16 mouse cellular contexts compared by ENCODE assay signal in the genomic region with DNA sequence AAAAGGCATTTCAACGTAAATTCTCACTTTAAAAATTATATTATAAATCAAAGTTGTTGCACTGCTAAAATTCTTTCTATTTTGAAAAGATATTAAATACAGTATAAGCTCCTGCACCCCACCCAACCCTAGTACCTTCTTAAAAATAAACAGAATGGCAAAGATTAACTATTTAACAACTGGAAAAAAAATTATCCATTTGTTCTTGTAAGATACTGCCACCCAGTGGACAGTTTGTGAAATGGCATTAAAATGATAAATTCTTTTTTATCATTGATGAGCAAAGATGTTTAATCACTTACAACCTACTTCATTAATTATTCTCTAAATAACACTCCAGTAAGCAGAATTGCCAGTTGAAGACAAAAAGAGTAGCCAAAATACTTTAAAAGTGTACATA.
DNase-seq lines count a peak whose midpoint lies in the region; ATAC-seq and TF ChIP-seq lines count a peak whose summit lies in the region.
"Had no signal": no experiment of that assay in that cellular context is flagged by ENCODE, and none has a peak within 500 bp of the region (broad histone marks: within the 10 kb centered on the region; RNA-seq: fewer than 3 reads in every experiment).

No protein-coding gene starts in this region.

- H3K4me3 ChIP-seq in kidney, adult 2 months (ENCODE audit: insufficient read depth, low read depth, low read length): no peak overlapping the region
- H3K4me3 ChIP-seq in midbrain, embryonic 14.5 days (replicated peaks; ENCODE audit: low read depth, low read length): no peak overlapping the region
- no peak overlapping the region for H3K4me3 ChIP-seq in midbrain, embryonic 11.5 days (ENCODE audit: low read depth, low read length)
- no peak overlapping the region for H3K4me3 ChIP-seq in stomach, postnatal 0 days (ENCODE audit: low read depth, low read length)
- H3K4me3 ChIP-seq: midbrain, embryonic 15.5 days; neural tube, embryonic 12.5 days had no signal

- no peaks in the 10 kb centered on the region for H3K9me3 ChIP-seq in midbrain, embryonic 14.5 days (ENCODE audit: control insufficient read depth, low read length)
- H3K9me3 ChIP-seq in midbrain, embryonic 11.5 days (ENCODE audit: control insufficient read depth, low read length): no peaks in the 10 kb centered on the region
- no peaks in the 10 kb centered on the region for H3K9me3 ChIP-seq in stomach, postnatal 0 days (ENCODE audit: control insufficient read depth, low read length)
- H3K9me3 ChIP-seq: midbrain, embryonic 15.5 days; neural tube, embryonic 12.5 days had no signal

- no peaks in the 10 kb centered on the region for H3K27me3 ChIP-seq in kidney, adult 2 months (replicated peaks; ENCODE audit: control insufficient read depth, insufficient read depth, low read length)
- H3K27me3 ChIP-seq in midbrain, embryonic 14.5 days (ENCODE audit: control insufficient read depth, insufficient read depth, low read length): no peaks in the 10 kb centered on the region
- no peaks in the 10 kb centered on the region for H3K27me3 ChIP-seq in midbrain, embryonic 11.5 days (ENCODE audit: control insufficient read depth, insufficient read depth, low read length)
- H3K27me3 ChIP-seq in stomach, postnatal 0 days (ENCODE audit: control insufficient read depth, insufficient read depth, low read length): no peaks in the 10 kb centered on the region
- H3K27me3 ChIP-seq: midbrain, embryonic 15.5 days; neural tube, embryonic 12.5 days had no signal

- no peak for TF ChIP-seq POLR2A in kidney, adult 2 months (IDR thresholded peaks at IDR 0.05; ENCODE audit: low read depth, low read length)

- no peak overlapping the region for H3K27ac ChIP-seq in kidney, adult 2 months (ENCODE audit: insufficient read depth, low read depth, low read length)
- H3K27ac ChIP-seq in midbrain, embryonic 14.5 days (replicated peaks; ENCODE audit: low read depth, low read length): no peak overlapping the region
- H3K27ac ChIP-seq in midbrain, embryonic 11.5 days (ENCODE audit: low read depth, low read length): no peak overlapping the region
- H3K27ac ChIP-seq in stomach, postnatal 0 days (replicated peaks): no peak overlapping the region
- H3K27ac ChIP-seq: midbrain, embryonic 15.5 days; neural tube, embryonic 12.5 days had no signal

- H3K4me1 ChIP-seq in kidney, adult 2 months (ENCODE audit: control insufficient read depth, insufficient read depth, low read length): no peaks in the 10 kb centered on the region
- H3K4me1 ChIP-seq in midbrain, embryonic 14.5 days (ENCODE audit: control insufficient read depth, insufficient read depth, low read length): no peaks in the 10 kb centered on the region
- no peaks in the 10 kb centered on the region for H3K4me1 ChIP-seq in midbrain, embryonic 11.5 days (ENCODE audit: control insufficient read depth, insufficient read depth, low read length)
- H3K4me1 ChIP-seq in stomach, postnatal 0 days (replicated peaks; ENCODE audit: control insufficient read depth, insufficient read depth): no peaks in the 10 kb centered on the region
- H3K4me1 ChIP-seq: midbrain, embryonic 15.5 days; neural tube, embryonic 12.5 days had no signal

- no peak for TF ChIP-seq CTCF in kidney, adult 2 months (conservative IDR thresholded peaks at IDR 0.05; ENCODE audit: insufficient read depth, insufficient read length, low read depth, low read length)
- peak; percentile 67 for TF ChIP-seq CTCF in stomach, postnatal 0 days (IDR thresholded peaks at IDR 0.05; ENCODE audit: low read depth)

- WGBS in kidney, adult 2 months: 67% methylated on average over 1 of the region's 1 CpGs
- WGBS in midbrain, embryonic 14.5 days: 85% methylated on average over 1 of the region's 1 CpGs
- 86% methylated on average over 1 of the region's 1 CpGs for WGBS in midbrain, embryonic 11.5 days
- WGBS in stomach, postnatal 0 days: 60% methylated on average over 1 of the region's 1 CpGs

- H3K9ac ChIP-seq in midbrain, embryonic 14.5 days (replicated peaks; ENCODE audit: low read length): no peak overlapping the region
- no peak overlapping the region for H3K9ac ChIP-seq in midbrain, embryonic 11.5 days (ENCODE audit: low read length)
- no peak overlapping the region for H3K9ac ChIP-seq in stomach, postnatal 0 days (ENCODE audit: low read length)
- H3K9ac ChIP-seq: midbrain, embryonic 15.5 days; neural tube, embryonic 12.5 days had no signal

- TF ChIP-seq EP300 in stomach, postnatal 0 days (optimal IDR thresholded peaks at IDR 0.05): no peak

- ATAC-seq in midbrain, embryonic 14.5 days (ENCODE audit: low FRiP score, low TSS enrichment): no peak
- no peak for ATAC-seq in midbrain, embryonic 11.5 days (ENCODE audit: low FRiP score)
- ATAC-seq in stomach, postnatal 0 days (ENCODE audit: low FRiP score, low TSS enrichment): no peak
- ATAC-seq: midbrain, embryonic 15.5 days had no signal

- DNase-seq in embryo, embryonic 10.5 days (ENCODE audit: low spot score): peak; percentile 19
- DNase-seq in embryo, embryonic 9.5 days (ENCODE audit: extremely low spot score): no peak
- peak; percentile 8 for DNase-seq in kidney, adult 9 months
- DNase-seq in kidney, adult 2 months: no peak
- DNase-seq in midbrain, embryonic 14.5 days: peak; percentile 49
- DNase-seq in midbrain, embryonic 11.5 days (ENCODE audit: low spot score, missing footprints): no peak
- DNase-seq in stomach, postnatal 0 days (ENCODE audit: low spot score): no peak
- DNase-seq in thymus, postnatal 14 days: no peak
- DNase-seq: B cell, adult 2 months; cerebellum, postnatal 36 days; kidney, adult 8-10 months; lung, adult 18-20 months; right cerebral cortex, adult 18-20 months; thymus, adult 2 months had no signal

- no peaks in the 10 kb centered on the region for H3K36me3 ChIP-seq in kidney, adult 2 months (ENCODE audit: control insufficient read depth, insufficient read depth, low read length)
- no peaks in the 10 kb centered on the region for H3K36me3 ChIP-seq in midbrain, embryonic 14.5 days (ENCODE audit: control insufficient read depth, insufficient read depth, low read length)
- no peaks in the 10 kb centered on the region for H3K36me3 ChIP-seq in midbrain, embryonic 11.5 days (ENCODE audit: control insufficient read depth, insufficient read depth, low read length)
- no peaks in the 10 kb centered on the region for H3K36me3 ChIP-seq in stomach, postnatal 0 days (ENCODE audit: control insufficient read depth, insufficient read depth, low read length)
- H3K36me3 ChIP-seq: midbrain, embryonic 15.5 days; neural tube, embryonic 12.5 days had no signal

- H3K4me2 ChIP-seq in midbrain, embryonic 14.5 days (ENCODE audit: low read length): no peak overlapping the region
- H3K4me2 ChIP-seq in midbrain, embryonic 11.5 days: no peak overlapping the region
- H3K4me2 ChIP-seq in stomach, postnatal 0 days (replicated peaks; ENCODE audit: low read depth): no peak overlapping the region
- H3K4me2 ChIP-seq: midbrain, embryonic 15.5 days; neural tube, embryonic 12.5 days had no signal

Comparison
In these comparisons a context has a peak if more than half of its experiments do, and no peak if none do; other contexts are left out.
1. DNase-seq: peak in embryo, embryonic 10.5 days (single experiment), kidney, adult 9 months (single experiment) and midbrain, embryonic 14.5 days (single experiment); none in embryo, embryonic 9.5 days (single experiment), kidney, adult 2 months (single experiment), midbrain, embryonic 11.5 days (single experiment), stomach, postnatal 0 days (single experiment) and thymus, postnatal 14 days (single experiment).